Mouse (Mus musculus) intestine, postnatal 0 days (tissue): ENCODE results near the gene Fggy. TPM values are rescaled to one million over a fixed set of nuclear protein-coding genes. Genes with fewer than 3 reads are reported as not detected.

Experiments
- ATAC-seq: fragments of 200-750 bp; cut with Nextera tagmentation; 2 replicates; pipeline ENCODE4 v1.8.0; 2017; ENCODE audit warnings: mild to moderate bottlenecking, moderate TSS enrichment, moderate library complexity
- H3K27ac ChIP-seq: fragments of 300-500 bp; sonication (generic); 2 replicates; pipeline ENCODE4 v1.5.1; 2014; ENCODE audit warnings: mild to moderate bottlenecking, low read depth, low read length, moderate library complexity
- H3K27me3 ChIP-seq: fragments of 300-500 bp; sonication (generic); replicated peaks from 2 replicates; pipeline ENCODE4 v1.6.1; 2014; ENCODE audit warnings: low read length, mixed read lengths; ENCODE audit not compliant: control insufficient read depth, insufficient read depth
- H3K36me3 ChIP-seq: fragments of 300-500 bp; sonication (generic); 2 replicates; pipeline ENCODE4 v1.6.1; 2014; ENCODE audit warnings: mild to moderate bottlenecking, moderate library complexity; ENCODE audit not compliant: control insufficient read depth, insufficient read depth
- H3K4me1 ChIP-seq: fragments of 300-500 bp; sonication (generic); replicated peaks from 2 replicates; pipeline ENCODE4 v1.6.1; 2014; ENCODE audit warnings: antibody characterized with exemption, low read length, mixed read lengths; ENCODE audit not compliant: control insufficient read depth, insufficient read depth
- H3K4me2 ChIP-seq: fragments of 300-500 bp; sonication (generic); replicated peaks from 2 replicates; pipeline ENCODE4 v1.6.1; 2014; ENCODE audit warnings: low read depth, mild to moderate bottlenecking, moderate library complexity
- H3K4me3 ChIP-seq: fragments of 300-500 bp; sonication (generic); 2 replicates; pipeline ENCODE4 v1.5.1; 2014; ENCODE audit warnings: low read depth, low read length
- H3K9ac ChIP-seq: fragments of 300-500 bp; sonication (generic); 2 replicates; pipeline ENCODE4 v1.6.1; 2014; ENCODE audit warnings: mild to moderate bottlenecking, low read depth, low read length
- H3K9me3 ChIP-seq: fragments of 300-500 bp; sonication (generic); 2 replicates; pipeline ENCODE4 v1.6.1; 2016; ENCODE audit warnings: mixed run types; ENCODE audit not compliant: control insufficient read depth
- CTCF ChIP-seq: sonication (generic); IDR thresholded peaks from 2 replicates; pipeline ENCODE4 v1.5.1; 2016; ENCODE audit warnings: low read depth, mild to moderate bottlenecking, control low read depth, antibody characterized with exemption, moderate library complexity
- WGBS: fragments of 180-500 bp; shearing (Covaris S2); extraction: QIAGEN DNeasy Blood & Tissue Kit; methylation state at CpG from one replicate; pipeline ENCODE4 v1.1.7; 2014; 5-methylcytosine and 5-hydroxymethylcytosine counted together
- polyA plus RNA-seq: library from polyadenylated mRNA; unstranded; fragments of >200 nt; fragmentation: Nextera tagmentation; extraction: Ambion mirVana; gene quantifications from 2 replicates; pipeline ENCODE4 v1.2.1, GENCODE M21; 2015

Gene Fggy
- polyA plus RNA-seq, 1 experiment from 2014 or later: 9.9 TPM

GRCm38 (mm10) chr4:95840389-95841053 is 283.2 kb downstream of the Fggy start:
- Histone ChIP-seq H3K9ac (no peak overlapping the region), H3K4me1 (no peaks in the 10 kb centered on the region), H3K27me3 (no peaks in the 10 kb centered on the region), H3K9me3 (no peaks in the 10 kb centered on the region), H3K36me3 (no peaks in the 10 kb centered on the region), H3K27ac (no peak overlapping the region), H3K4me2 (no peak overlapping the region), H3K4me3 (no peak overlapping the region)
- ATAC-seq: no peak
- no peak for TF ChIP-seq CTCF
- WGBS: 91% methylated on average over 6 of the region's 6 CpGs

DNA sequence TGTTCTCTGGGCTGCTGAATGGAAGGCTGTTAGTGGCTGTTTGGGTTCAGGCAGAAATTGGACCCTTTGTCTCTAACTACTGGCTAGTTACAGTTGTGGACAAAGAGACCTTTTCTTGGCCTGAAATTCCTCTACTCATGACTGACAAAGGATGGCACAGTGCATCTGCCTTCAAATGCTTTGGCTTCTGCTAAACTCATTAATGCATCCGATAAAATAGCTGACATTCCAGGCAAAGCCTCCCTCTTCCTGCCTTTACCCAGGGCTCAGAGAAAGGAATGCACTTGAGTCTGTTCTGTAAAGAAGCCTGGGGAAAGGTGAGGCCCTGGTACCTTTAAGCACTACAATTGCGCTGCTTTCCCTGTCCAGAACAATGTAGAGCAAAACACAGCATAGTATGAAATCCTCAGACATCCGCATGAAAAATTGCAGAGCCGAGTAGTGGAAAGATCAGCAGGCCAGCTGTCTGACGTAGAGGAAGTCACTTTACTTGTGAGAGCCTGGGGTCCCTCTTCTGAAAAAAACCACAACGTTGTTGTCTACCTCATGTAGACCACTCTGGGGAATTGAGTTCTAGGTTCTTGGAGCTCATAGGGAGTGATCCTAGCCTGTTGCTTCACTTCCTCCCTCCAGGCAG is 288.8 kb downstream of the Fggy start:
- Histone ChIP-seq H3K4me2 (no peak overlapping the region), H3K9ac (no peak overlapping the region), H3K27ac (no peak overlapping the region), H3K36me3 (no peaks in the 10 kb centered on the region), H3K9me3 (no peaks in the 10 kb centered on the region), H3K4me3 (no peak overlapping the region), H3K4me1 (no peaks in the 10 kb centered on the region), H3K27me3 (no peaks in the 10 kb centered on the region)
- TF ChIP-seq CTCF: no peak
- ATAC-seq: no peak
- 53% methylated on average over 6 of the region's 6 CpGs for WGBS

DNA sequence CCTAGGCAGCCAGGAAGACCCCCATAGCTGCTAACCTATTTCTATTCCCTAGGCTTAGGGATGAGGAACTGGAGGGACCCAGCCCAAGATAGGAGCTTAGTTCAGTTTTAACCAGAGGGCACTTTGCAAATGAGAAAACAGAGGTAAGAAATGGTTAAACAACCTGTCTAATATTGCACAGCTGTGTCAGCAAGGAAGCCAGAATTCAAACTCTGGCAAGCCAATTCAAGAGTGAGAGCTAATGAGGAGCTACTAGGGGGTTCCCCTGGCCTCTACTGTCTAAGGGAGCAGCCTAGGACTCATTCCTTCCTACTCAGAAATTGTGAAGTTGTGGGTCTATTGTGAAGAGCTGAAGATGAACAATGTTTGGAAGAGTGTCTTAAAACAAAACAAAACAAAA is 289.9 kb downstream of the Fggy start:
- Histone ChIP-seq H3K9me3 (no peaks in the 10 kb centered on the region), H3K27ac (no peak overlapping the region), H3K4me1 (no peaks in the 10 kb centered on the region), H3K4me2 (no peak overlapping the region), H3K36me3 (no peaks in the 10 kb centered on the region), H3K27me3 (no peaks in the 10 kb centered on the region), H3K9ac (no peak overlapping the region), H3K4me3 (no peak overlapping the region)
- no peak for TF ChIP-seq CTCF
- no peak for ATAC-seq

DNA sequence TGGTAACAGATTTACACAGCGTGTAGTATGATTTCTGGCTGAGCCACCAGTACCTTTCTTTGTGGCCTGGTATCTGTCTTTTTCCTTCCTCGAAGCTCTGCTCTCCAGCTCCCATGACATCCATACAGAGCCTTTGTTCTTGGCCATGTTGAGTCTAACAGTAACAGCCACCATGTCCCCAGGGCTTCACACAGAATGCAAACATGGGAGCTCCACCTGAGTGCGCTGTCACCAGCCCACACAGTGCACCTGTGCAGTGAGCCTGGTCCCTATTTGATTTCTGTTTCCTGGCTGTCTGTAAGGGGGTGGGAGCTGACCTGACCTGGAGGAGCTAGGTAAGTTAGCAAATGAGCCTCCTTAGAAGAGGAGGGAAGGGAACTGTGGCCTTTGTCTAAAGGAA is 290.4 kb downstream of the Fggy start:
- Histone ChIP-seq H3K4me3 (no peak overlapping the region), H3K9ac (no peak overlapping the region)

DNA sequence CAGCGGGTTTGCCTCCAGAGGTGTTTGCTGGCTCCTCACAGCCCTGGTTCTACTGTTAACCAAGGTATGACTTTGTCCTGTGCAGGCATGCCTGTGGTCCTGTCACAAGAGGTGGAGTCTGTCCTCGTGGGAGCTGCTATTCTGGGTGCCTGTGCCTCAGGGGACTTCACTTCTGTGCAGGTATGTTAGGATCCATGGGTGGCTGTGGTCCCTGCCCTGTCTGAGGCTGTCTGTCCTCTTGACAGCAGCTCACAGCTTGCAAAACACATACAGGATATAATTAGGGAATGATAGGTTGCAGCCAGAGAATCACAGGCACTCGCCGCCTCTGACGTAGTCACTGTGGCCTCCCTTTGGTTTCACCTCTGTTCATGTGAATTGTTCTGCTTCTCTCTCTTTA is 292.2 kb downstream of the Fggy start:
- Histone ChIP-seq H3K36me3 (no peaks in the 10 kb centered on the region), H3K4me2 (no peak overlapping the region), H3K9ac (no peak overlapping the region), H3K4me3 (no peak overlapping the region), H3K27me3 (no peaks in the 10 kb centered on the region), H3K9me3 (no peaks in the 10 kb centered on the region), H3K27ac (no peak overlapping the region), H3K4me1 (no peaks in the 10 kb centered on the region)
- 84% methylated on average over 5 of the region's 5 CpGs for WGBS
- TF ChIP-seq CTCF: no peak
- no peak for ATAC-seq

More for the DNA sequence above, 290.4 kb downstream of the Fggy start:
- no peak for TF ChIP-seq CTCF
- no peaks in the 10 kb centered on the region for H3K36me3 ChIP-seq
- H3K4me2 ChIP-seq: no peak overlapping the region
- WGBS: 90% methylated on average over 3 of the region's 3 CpGs
- no peaks in the 10 kb centered on the region for H3K27me3 ChIP-seq
- ATAC-seq: no peak
- no peaks in the 10 kb centered on the region for H3K9me3 ChIP-seq
- no peak overlapping the region for H3K27ac ChIP-seq
- no peaks in the 10 kb centered on the region for H3K4me1 ChIP-seq

GRCm38 (mm10) chr4:95850044-95850739 is 292.9 kb downstream of the Fggy start:
- Histone ChIP-seq H3K4me3 (no peak overlapping the region), H3K9me3 (no peaks in the 10 kb centered on the region), H3K4me2 (no peak overlapping the region), H3K27ac (no peak overlapping the region), H3K4me1 (no peaks in the 10 kb centered on the region), H3K36me3 (no peaks in the 10 kb centered on the region), H3K9ac (no peak overlapping the region), H3K27me3 (no peaks in the 10 kb centered on the region)
- ATAC-seq: no peak
- WGBS: 85% methylated on average over 6 of the region's 6 CpGs
- no peak for TF ChIP-seq CTCF
